Mouse (Mus musculus): ENCODE data around the gene Fam173b.

- TF ChIP-seq CTCF (IDR thresholded peaks at IDR 0.05; ENCODE audit: low read depth) = no peak
- TF ChIP-seq EP300 (IDR thresholded peaks at IDR 0.05; ENCODE audit: low read depth) = no peak
These were observed 12.5 kb upstream of the Fam173b start for GRCm38 (mm10) chr15:31588989-31589640.
